8 mouse cellular contexts compared by ENCODE assay signal in the genomic region with DNA sequence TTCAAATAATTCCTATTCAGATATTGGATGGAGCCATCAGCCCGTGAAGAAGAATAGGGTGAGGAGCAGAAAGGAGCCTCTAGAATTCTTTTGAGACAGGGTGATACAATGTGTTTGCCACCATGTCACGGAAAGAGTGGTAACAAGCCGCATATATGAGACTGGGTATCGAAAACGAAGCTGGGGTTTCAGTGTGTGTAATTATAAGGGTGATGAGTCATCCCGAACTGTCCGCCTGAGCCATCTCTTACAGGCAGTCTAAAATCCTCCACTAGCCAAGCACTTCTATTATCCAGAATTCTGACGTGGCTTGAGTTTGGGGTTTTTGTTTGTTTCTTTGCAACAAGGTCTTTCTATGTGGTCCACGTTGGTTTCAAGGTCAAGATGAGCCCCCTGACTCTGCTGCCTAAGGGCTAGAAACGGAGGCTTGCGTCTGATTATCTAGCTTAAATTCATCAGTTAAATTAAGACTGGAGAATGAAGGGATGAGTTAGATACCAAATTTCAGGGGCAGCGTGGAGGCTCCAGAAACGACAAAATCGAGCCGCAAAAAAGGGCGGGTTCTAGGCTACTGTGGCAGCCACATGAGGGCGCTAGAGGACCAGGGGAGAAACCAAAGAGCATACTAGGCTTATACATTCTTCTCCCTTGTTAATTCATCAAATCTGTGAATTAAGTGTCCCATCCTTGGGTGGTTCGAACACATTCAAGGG. TPM values are rescaled to one million over a fixed set of nuclear protein-coding genes. Genes with fewer than 3 reads are reported as not detected.
A peak's percentile ranks its signal among the peaks of the same experiment; 100 is the strongest.
DNase-seq lines count a peak whose midpoint lies in the region; ATAC-seq and TF ChIP-seq lines count a peak whose summit lies in the region.

No protein-coding gene starts in this region.

- no peak overlapping the region for H3K4me2 ChIP-seq in midbrain, postnatal 0 days (ENCODE audit: low read depth, low read length, poor library complexity, severe bottlenecking)
- H3K4me2 ChIP-seq in midbrain, embryonic 14.5 days (ENCODE audit: low read length): no peak overlapping the region
- no peak overlapping the region for H3K4me2 ChIP-seq in liver, embryonic 13.5 days
- H3K4me2 ChIP-seq in hindbrain, embryonic 16.5 days (ENCODE audit: low read length): no peak overlapping the region

- H3K27me3 ChIP-seq in midbrain, postnatal 0 days (ENCODE audit: insufficient read depth, low read length): no peaks in the 10 kb centered on the region
- H3K27me3 ChIP-seq in midbrain, embryonic 14.5 days (ENCODE audit: control insufficient read depth, insufficient read depth, low read length): no peaks in the 10 kb centered on the region
- H3K27me3 ChIP-seq in liver, embryonic 13.5 days: no peaks in the 10 kb centered on the region
- H3K27me3 ChIP-seq in hindbrain, embryonic 16.5 days (replicated peaks; ENCODE audit: control insufficient read depth, insufficient read depth, low read length): no peaks in the 10 kb centered on the region

- ATAC-seq in midbrain, postnatal 0 days (ENCODE audit: low FRiP score): no peak
- ATAC-seq in midbrain, embryonic 14.5 days (ENCODE audit: low FRiP score, low TSS enrichment): no peak
- peak; percentile 61 for ATAC-seq in activated CD4-positive, CD25-positive, alpha-beta regulatory T cell, adult 4 months
- no peak for ATAC-seq in liver, embryonic 13.5 days (ENCODE audit: low read depth)
- ATAC-seq in hindbrain, embryonic 16.5 days: no peak

- H3K4me3 ChIP-seq in gastrocnemius, adult 2 months: no peak overlapping the region
- no peak overlapping the region for H3K4me3 ChIP-seq in midbrain, postnatal 0 days (ENCODE audit: low read depth, low read length)
- no peak overlapping the region for H3K4me3 ChIP-seq in midbrain, embryonic 14.5 days (replicated peaks; ENCODE audit: low read depth, low read length)
- no peak overlapping the region for H3K4me3 ChIP-seq in liver, embryonic 13.5 days (replicated peaks)
- no peak overlapping the region for H3K4me3 ChIP-seq in hindbrain, embryonic 16.5 days (ENCODE audit: low read length)

- DNase-seq in gastrocnemius, adult 2 months: peak; percentile 42
- DNase-seq in gastrocnemius, adult 8-10 months (ENCODE audit: low spot score in 2 of 2): no peak
- DNase-seq in midbrain, postnatal 0 days (ENCODE audit: low spot score): no peak
- DNase-seq in midbrain, embryonic 14.5 days: no peak
- peak; percentile 36 for DNase-seq in liver, embryonic 13.5 days
- peak; percentile 64 to 89 for DNase-seq in spleen, postnatal 4 days (ENCODE audit: low spot score in 2 of 2)

- no peaks in the 10 kb centered on the region for H3K36me3 ChIP-seq in midbrain, postnatal 0 days (ENCODE audit: insufficient read depth, low read length)
- H3K36me3 ChIP-seq in midbrain, embryonic 14.5 days (ENCODE audit: control insufficient read depth, insufficient read depth, low read length): no peaks in the 10 kb centered on the region
- H3K36me3 ChIP-seq in liver, embryonic 13.5 days: no peaks in the 10 kb centered on the region
- H3K36me3 ChIP-seq in hindbrain, embryonic 16.5 days (ENCODE audit: control insufficient read depth, insufficient read depth, low read length): no peaks in the 10 kb centered on the region

- no peaks in the 10 kb centered on the region for H3K9me3 ChIP-seq in midbrain, postnatal 0 days (ENCODE audit: low read length)
- no peaks in the 10 kb centered on the region for H3K9me3 ChIP-seq in midbrain, embryonic 14.5 days (ENCODE audit: control insufficient read depth, low read length)
- H3K9me3 ChIP-seq in liver, embryonic 13.5 days (replicated peaks): no peaks in the 10 kb centered on the region
- H3K9me3 ChIP-seq in hindbrain, embryonic 16.5 days (ENCODE audit: control insufficient read depth, low read length): no peaks in the 10 kb centered on the region

- intact Hi-C loops in gastrocnemius, adult 2 months (cut with DNase I): no loop called here

- no peak overlapping the region for H3K27ac ChIP-seq in gastrocnemius, adult 2 months
- H3K27ac ChIP-seq in midbrain, postnatal 0 days (ENCODE audit: low read depth, low read length): no peak overlapping the region
- no peak overlapping the region for H3K27ac ChIP-seq in midbrain, embryonic 14.5 days (replicated peaks; ENCODE audit: low read depth, low read length)
- H3K27ac ChIP-seq in liver, embryonic 13.5 days: no peak overlapping the region
- H3K27ac ChIP-seq in hindbrain, embryonic 16.5 days (ENCODE audit: low read depth, low read length): no peak overlapping the region

- peak; percentile 66 for TF ChIP-seq CTCF in gastrocnemius, adult 2 months (IDR thresholded peaks at IDR 0.05)
- peak; percentile 48 for TF ChIP-seq CTCF in midbrain, postnatal 0 days (IDR thresholded peaks at IDR 0.05)

- no peaks in the 10 kb centered on the region for H3K4me1 ChIP-seq in midbrain, postnatal 0 days (ENCODE audit: insufficient read depth, low read length)
- H3K4me1 ChIP-seq in midbrain, embryonic 14.5 days (ENCODE audit: control insufficient read depth, insufficient read depth, low read length): 0 out of 2 replicates have a peak, but pooled peaks cover 4% of the 10 kb centered on the region
- peaks cover 14% of the 10 kb centered on the region for H3K4me1 ChIP-seq in liver, embryonic 13.5 days (replicated peaks)
- H3K4me1 ChIP-seq in hindbrain, embryonic 16.5 days (ENCODE audit: control insufficient read depth, insufficient read depth, low read depth, low read length): peaks cover 2% of the 10 kb centered on the region

- no peak overlapping the region for H3K9ac ChIP-seq in midbrain, postnatal 0 days (replicated peaks; ENCODE audit: low read length, poor library complexity, severe bottlenecking)
- H3K9ac ChIP-seq in midbrain, embryonic 14.5 days (replicated peaks; ENCODE audit: low read length): no peak overlapping the region
- no peak overlapping the region for H3K9ac ChIP-seq in liver, embryonic 13.5 days
- H3K9ac ChIP-seq in hindbrain, embryonic 16.5 days (ENCODE audit: low read depth, low read length): no peak overlapping the region

- WGBS in midbrain, postnatal 0 days: 78% methylated on average over 18 of the region's 18 CpGs
- WGBS in midbrain, embryonic 14.5 days: 75% methylated on average over 18 of the region's 18 CpGs
- 53% methylated on average over 18 of the region's 18 CpGs for WGBS in liver, embryonic 13.5 days (ENCODE audit: insufficient replicate concordance)
- WGBS in hindbrain, embryonic 16.5 days: 77% methylated on average over 18 of the region's 18 CpGs

RNA-seq across cellular contexts. Expression of a gene that starts 59.9 kb away (rescaled TPM):
- 10 to 100 TPM; 41.3 to 43.3 TPM for total RNA-seq in gastrocnemius, adult 2 months (2021)
- total RNA-seq in gastrocnemius, adult 8-10 months (2022): 10 to 100 TPM; 36.6 to 43.6 (median 42.6) TPM
- 27.7 and 30.7 TPM in 2 replicates for total RNA-seq in midbrain, postnatal 0 days (2014; rRNA removed)
- 35.0 and 41.7 TPM in 2 replicates for polyA plus RNA-seq in midbrain, postnatal 0 days (2015; fragmentation: Nextera tagmentation; extraction: Ambion mirVana)
- 45.6 and 54.0 TPM in 2 replicates for polyA plus RNA-seq in midbrain, embryonic 14.5 days (2014; fragmentation: Nextera tagmentation; extraction: Ambion mirVana)
- 10 to 100 TPM; 39.8 to 46.8 TPM for polyA plus RNA-seq in activated CD4-positive, CD25-positive, alpha-beta regulatory T cell, adult 4 months (2017; shearing (Covaris generic))
- 53.4 and 57.0 TPM in 2 replicates for polyA plus RNA-seq in liver, embryonic 13.5 days (2015; fragmentation: Nextera tagmentation; extraction: Ambion mirVana)
- 39.4 and 41.5 TPM in 2 replicates for polyA plus RNA-seq in hindbrain, embryonic 16.5 days (2015; fragmentation: Nextera tagmentation; extraction: Ambion mirVana)

Comparison
In these comparisons a context has a peak if more than half of its experiments do, and no peak if none do; other contexts are left out.
1. DNase-seq: peak in gastrocnemius, adult 2 months (single experiment), liver, embryonic 13.5 days (single experiment) and spleen, postnatal 4 days (2 of 2); none in gastrocnemius, adult 8-10 months (0 of 2), midbrain, postnatal 0 days (single experiment) and midbrain, embryonic 14.5 days (single experiment).